Mouse (Mus musculus): Measurements from ENCODE around the gene Mcm2. TPM values are rescaled to one million over a fixed set of nuclear protein-coding genes. Genes with fewer than 3 reads are reported as not detected.

Mcm2 gene
- total RNA-seq, 2 experiments from 2014 or later: 4.2 to 5.6 TPM

- no peak for DNase-seq
- intact Hi-C loops (cut with DNase I): no loop called here
Measured at GRCm38 (mm10) chr6:88928576-88928975, 30.0 kb upstream of the Mcm2 start.

DNA sequence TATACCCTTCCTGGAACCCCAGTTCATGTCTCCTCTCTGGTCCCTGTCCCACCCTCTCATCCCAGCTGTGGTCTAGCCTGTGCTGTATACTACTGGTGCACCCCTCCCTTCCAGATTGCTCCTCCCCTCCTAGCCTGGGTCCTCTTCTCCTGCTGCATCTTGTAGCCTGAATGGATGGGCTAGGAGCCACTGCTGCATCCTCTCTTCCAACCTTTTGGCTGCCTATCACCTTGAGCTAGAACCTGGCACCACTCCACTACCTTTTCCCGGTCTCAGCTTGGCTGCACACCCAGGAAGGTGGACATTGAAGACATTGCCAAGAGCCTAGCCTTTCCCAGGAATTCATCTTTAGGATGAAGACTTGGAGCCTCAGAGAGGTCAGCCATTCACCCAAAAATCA is 29.4 kb upstream of the Mcm2 start:
- intact Hi-C loops (cut with DNase I): no loop called here
- no peak for DNase-seq

DNA sequence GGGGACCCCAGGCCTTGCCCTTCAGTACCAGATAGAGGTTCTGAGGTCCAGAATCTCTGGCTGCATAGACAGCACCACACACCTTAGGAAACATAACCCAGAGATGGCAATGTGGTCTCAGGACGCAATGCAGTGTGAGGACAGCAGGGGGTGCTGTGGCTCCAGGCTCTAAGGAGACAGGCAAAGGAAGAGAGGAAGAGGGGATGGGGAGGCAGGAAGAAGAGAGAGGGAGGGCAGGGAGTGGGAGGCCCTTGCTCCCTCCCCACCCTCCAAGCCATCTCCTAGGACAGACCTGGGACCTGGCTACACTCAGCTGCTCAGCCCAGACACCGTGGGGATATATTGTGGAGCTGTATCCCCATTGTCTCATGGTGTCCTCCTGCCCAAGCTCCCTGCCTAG is 29.0 kb upstream of the Mcm2 start:
- peak; percentile 70 to 78 for DNase-seq
- intact Hi-C loops (cut with DNase I): loop anchor here (2.0 kb wide), 3 partner anchors 107 to 703 kb away; no protein-coding TSS in a partner anchor

- intact Hi-C loops (cut with DNase I): loop anchor here (2.0 kb wide), 3 partner anchors 108 to 704 kb away; no protein-coding TSS in a partner anchor
- DNase-seq: no peak
Measured at GRCm38 (mm10) chr6:88926870-88927269, 28.3 kb upstream of the Mcm2 start.

DNA sequence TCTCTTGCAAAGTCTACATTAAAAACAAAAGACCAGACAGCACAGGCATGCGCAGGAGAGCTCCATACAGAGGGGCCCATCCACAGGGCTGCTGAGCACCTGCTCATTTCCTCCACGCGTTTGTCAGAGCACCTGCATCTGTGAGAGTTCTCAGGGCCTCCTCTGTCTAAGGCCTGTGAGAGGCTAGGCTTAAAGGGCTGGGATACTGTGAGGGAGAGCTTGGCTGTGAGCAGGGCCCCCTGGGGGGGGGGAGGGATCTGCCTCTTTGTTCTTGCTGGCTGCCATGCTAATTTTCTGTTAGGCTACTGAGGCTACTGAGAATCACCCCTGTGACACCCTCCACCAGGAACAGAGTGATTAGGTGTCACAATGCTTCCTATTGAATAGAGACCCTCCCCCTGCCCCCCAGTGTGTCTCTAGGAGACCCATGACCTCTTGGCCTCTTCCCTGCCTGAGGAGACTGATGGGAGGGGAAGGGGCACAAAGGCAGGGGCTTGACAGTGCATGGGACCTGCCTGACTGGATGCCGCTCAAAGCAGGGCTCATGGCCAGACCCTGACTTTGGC is 27.1 kb upstream of the Mcm2 start:
- intact Hi-C loops (cut with DNase I): loop anchor here (2.0 kb wide), 3 partner anchors 109 to 705 kb away; no protein-coding TSS in a partner anchor
- no peak for DNase-seq

DNA sequence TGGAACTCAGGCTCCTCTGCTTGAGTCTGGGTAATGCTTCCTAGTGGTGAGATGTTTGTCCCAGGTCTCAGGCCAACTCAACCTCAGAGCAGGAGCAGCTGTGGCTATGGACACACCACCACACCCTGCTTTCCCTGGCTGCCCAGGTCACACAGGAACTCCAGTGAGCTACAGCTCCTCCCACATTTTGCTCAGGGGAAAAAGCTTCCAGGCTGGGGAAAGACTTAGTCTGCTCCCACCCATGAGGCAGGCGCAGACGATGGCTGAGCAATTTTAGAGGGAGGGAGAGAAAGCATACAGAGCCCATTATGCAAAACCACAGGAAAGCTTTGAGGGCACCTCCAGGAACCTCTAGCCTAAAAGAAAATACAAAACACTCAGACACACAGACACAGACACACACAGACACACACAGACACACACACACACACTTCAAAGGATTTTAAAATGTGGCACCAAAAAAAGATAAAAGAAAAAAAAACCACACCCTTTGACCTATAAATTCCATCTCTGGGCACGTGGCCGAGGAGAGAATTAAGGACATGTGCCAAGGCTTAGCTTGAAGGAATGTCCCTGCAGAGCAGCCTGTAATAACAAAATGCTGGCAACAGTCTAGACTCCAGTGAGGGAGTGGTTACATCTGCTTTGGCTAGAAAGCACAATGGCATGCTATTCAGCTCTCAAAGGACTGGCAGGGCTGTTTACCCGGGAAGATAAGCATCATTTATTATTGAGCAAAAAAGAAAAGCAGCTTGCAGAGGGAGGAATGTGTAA is 26.1 kb upstream of the Mcm2 start:
- intact Hi-C loops (cut with DNase I): no loop called here
- DNase-seq: peak in 1 of 2 experiments; percentile 71

DNA sequence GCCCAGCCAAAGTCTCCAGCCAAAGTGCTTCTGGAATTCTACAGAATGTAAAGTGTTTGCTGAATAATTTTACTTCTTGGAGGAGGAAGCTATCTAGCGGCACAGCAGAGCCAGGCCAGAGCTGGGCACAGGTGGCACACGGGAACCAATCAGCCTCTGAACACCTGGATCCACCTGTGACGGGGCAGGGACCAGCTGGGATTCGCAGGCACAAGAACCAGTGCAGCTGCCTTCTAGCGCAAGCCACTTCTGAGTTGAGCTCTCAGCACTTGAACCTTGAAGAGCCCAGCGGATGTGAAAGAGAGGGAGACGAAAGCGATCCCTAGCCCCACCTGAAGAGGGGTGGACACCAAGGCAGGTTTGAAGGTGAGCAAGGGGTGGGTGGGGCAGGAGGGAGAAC is 20.2 kb upstream of the Mcm2 start:
- DNase-seq: no peak
- intact Hi-C loops (cut with DNase I): no loop called here

DNA sequence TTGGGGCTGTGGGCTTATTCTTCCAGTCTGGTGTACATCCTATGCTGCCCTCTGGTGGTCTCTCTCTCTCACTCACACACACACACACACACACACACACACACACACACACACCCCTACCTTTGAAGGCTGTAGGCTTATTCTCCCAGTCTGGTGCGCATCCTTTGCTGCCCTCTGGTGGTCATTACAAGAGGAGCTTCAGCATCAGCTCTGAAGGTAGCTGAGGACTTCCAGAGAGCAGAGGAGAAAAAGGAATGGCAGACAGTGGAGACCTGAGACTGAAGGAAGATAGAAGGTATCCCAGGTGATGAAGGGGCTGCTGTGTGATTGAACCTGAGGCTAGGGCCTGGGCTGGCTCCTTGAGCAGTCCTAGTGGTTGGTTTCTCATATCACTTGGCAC is 17.6 kb upstream of the Mcm2 start:
- no peak for DNase-seq
- intact Hi-C loops (cut with DNase I): no loop called here

DNA sequence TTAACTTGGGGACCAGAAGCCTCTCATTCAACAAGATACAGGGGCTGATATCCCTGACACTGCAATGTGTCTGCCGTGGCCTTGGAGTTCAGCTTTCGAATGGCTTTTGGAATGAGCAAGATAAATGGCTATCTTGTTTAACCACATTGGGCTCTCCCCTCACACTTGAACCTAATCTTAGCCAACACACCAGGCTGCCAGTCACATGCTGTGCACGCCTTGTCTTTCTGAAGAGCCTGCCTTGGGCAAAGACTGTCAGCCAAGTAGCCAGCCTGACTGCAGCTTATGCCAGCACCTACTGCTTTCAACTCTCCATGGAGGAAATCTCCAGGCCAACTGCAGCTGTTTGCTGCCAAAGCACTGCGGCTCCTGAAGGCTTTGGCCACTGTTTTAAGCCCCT is 16.9 kb upstream of the Mcm2 start:
- intact Hi-C loops (cut with DNase I): no loop called here
- DNase-seq: no peak

- DNase-seq: no peak
- intact Hi-C loops (cut with DNase I): loop anchor here (5.0 kb wide), 1 partner anchor 367 kb away; no protein-coding TSS in a partner anchor
Measured at GRCm38 (mm10) chr6:88914799-88915198, 16.2 kb upstream of the Mcm2 start.

DNA sequence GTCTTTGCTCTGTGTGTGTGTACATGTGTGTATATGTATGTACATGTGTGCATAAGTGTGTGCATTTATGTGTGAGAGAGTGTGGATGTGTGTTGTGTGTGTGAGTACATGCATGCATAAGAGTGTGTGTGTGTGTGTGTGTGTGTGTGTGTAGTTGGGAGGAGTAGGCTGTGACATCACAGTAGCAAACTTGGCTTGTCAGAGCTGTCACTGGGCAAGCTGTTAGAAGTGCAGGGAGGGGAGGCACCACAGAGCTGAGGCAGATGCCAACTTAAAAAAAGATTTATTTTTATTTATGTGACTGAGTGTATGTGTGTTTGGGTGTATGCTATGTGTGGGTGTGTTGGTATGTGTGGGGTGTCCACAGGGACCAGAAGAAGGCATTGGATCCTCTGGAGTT is 14.9 kb upstream of the Mcm2 start:
- DNase-seq: no peak
- intact Hi-C loops (cut with DNase I): loop anchor here (5.0 kb wide), 1 partner anchor 366 kb away; no protein-coding TSS in a partner anchor

- no peak for DNase-seq
Measured at GRCm38 (mm10) chr6:88913022-88913421, 14.4 kb upstream of the Mcm2 start.

GRCm38 (mm10) chr6:88909151-88909550 is 10.6 kb upstream of the Mcm2 start:
- intact Hi-C loops (cut with DNase I): loop anchor here (5.0 kb wide), 1 partner anchor 352 kb away; no protein-coding TSS in a partner anchor
- DNase-seq: no peak

More at GRCm38 (mm10) chr6:88913022-88913421, 14.4 kb upstream of the Mcm2 start:
- intact Hi-C loops (cut with DNase I): loop anchor here (5.0 kb wide), 1 partner anchor 366 kb away; no protein-coding TSS in a partner anchor

DNA sequence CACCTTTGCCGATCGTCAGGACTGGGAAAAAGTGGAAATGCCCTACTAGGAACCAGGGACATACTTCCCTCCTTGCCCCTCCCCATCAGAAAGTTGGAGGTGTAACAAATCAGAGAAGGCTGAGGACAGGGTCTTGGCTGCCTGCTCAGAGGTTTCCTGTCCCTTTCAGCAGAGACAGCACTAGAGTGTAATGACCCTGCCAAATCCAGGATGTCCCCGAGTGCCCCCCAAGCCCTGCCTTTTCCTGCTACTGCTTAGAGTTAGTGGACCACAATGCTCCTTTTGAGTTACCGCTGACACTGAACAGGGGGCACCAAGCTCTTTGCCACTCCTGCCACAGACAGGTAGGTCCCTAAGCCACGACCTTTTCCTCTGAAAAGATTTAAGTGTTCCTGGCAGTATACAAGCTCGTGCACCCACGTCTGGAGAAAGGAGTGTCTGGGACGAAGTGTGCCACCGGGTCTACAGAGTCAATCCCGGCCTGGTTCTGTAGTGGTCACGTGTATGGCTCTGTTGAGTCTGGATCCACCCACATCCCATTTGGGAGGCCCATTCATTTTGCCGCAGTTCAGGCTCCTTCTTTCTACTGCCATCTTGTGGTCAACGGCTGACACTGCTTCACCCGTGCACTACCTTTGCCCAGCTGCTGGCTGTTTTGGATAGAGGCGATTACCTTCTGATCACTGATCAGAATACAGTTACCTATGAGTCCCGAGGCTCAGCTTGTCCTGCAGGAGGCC is 8.0 kb upstream of the Mcm2 start:
- intact Hi-C loops (cut with DNase I): loop anchor here (5.0 kb wide), 1 partner anchor 349 kb away; no protein-coding TSS in a partner anchor
- no peak for DNase-seq

DNA sequence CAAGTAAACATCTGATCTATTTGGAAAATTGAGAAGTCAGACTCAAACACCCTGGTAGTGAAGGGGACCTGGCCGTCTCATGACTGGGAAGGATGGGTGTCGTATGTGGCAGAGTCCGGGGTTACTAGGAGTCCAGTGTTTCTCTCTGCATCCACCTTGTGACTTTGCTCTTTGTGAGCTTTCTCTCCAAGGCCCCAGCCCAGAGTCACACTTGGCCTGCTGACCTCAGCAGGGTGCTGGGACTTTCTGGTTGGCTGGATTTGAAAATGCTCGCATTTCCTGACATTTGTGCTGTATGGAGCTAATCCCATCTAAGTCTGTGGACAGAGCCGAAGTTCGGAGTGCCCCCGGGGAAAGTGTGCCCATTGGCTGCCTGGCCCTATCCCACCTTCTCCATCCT is 6.5 kb upstream of the Mcm2 start:
- no peak for DNase-seq
- intact Hi-C loops (cut with DNase I): loop anchor here (5.0 kb wide), 1 partner anchor 348 kb away; no protein-coding TSS in a partner anchor

- no peak for DNase-seq
- intact Hi-C loops (cut with DNase I): no loop called here
Measured at GRCm38 (mm10) chr6:88904456-88904974, 5.9 kb upstream of the Mcm2 start.

- intact Hi-C loops (cut with DNase I): no loop called here
- no peak for DNase-seq
Measured at GRCm38 (mm10) chr6:88903708-88904107, 5.1 kb upstream of the Mcm2 start.

- intact Hi-C loops (cut with DNase I): no loop called here
- peak; percentile 85 to 91 for DNase-seq
Measured at GRCm38 (mm10) chr6:88901947-88902820, 3.6 kb upstream of the Mcm2 start, which contains the start of gene Tpra1. Gene Tpra1 (plus strand): TSS chr6:88902251.

GRCm38 (mm10) chr6:88901471-88901870 is 2.9 kb upstream of the Mcm2 start:
- no peak for DNase-seq
- intact Hi-C loops (cut with DNase I): no loop called here

DNA sequence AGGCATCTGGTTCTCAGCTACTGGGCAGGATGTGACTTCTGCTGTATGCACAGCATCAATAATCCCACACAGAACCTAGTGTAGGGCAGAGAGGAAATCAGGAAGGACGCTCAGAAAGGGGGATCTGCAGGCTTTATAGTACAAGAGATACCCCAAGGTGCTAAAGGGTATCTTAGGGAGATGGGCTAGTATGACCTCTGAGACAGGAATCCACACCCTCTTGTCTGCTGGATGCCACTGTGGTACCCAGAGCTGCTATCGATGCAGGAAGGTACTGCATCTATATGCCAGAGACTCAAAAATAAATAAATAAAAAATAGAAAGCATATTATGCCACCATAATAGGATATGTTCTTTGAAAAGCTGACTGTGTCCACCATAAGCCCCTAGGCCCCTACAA is 1.0 kb upstream of the Mcm2 start:
- intact Hi-C loops (cut with DNase I): no loop called here
- no peak for DNase-seq
